Mouse (Mus musculus): ENCODE measurements around the gene Stox1.

DNA sequence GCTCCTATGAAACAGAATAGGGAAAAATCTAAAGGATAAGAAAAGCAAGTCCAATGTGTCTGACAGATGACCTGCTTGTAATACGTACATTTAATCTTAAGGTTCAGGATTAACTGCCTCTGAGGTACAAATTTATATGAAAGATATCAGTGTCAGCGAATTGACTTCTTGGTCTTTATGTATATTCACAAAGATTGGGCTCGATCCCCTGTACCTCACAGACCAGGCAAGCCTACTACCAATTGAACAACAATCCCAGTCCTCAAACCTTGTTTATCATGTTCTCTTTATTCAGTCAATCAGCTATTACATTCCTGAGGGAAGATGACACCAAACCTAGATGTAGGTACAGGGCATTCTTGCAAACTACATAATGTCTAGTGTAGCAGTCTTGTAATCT, 74.0 kb downstream of the Stox1 start:
- TF ChIP-seq CTCF (IDR thresholded peaks at IDR 0.05; ENCODE audit: low read depth) (no peak), EP300 (IDR thresholded peaks at IDR 0.05; ENCODE audit: low read depth) (no peak)
